Mouse (Mus musculus) intestine, embryonic 16.5 days (tissue): ENCODE measurements at regions not wholly inside any gene's neighbourhood (a gene's known extent, or its start where the extent isn't known, plus 50 kb on each side); places are given as distances from the start of the nearest gene placed in this dataset.

ENCODE experiments used
- ATAC-seq: fragments of 200-750 bp; cut with Nextera tagmentation; 2 replicates; pipeline ENCODE4 v1.8.0; 2017; ENCODE audit warnings: moderate TSS enrichment, moderate library complexity
- H3K27ac ChIP-seq: fragments of 300-500 bp; sonication (generic); 2 replicates; pipeline ENCODE4 v1.5.1; 2014; ENCODE audit warnings: mild to moderate bottlenecking, low read length
- H3K27me3 ChIP-seq: fragments of 300-500 bp; sonication (generic); replicated peaks from 2 replicates; pipeline ENCODE4 v1.6.1; 2014; ENCODE audit warnings: low read length, control low read depth, mixed read lengths; ENCODE audit not compliant: control insufficient read depth, insufficient read depth
- H3K36me3 ChIP-seq: fragments of 300-500 bp; sonication (generic); 2 replicates; pipeline ENCODE4 v1.6.1; 2014; ENCODE audit warnings: low read length, control low read depth; ENCODE audit not compliant: control insufficient read depth, insufficient read depth
- H3K4me1 ChIP-seq: fragments of 300-500 bp; sonication (generic); 2 replicates; pipeline ENCODE4 v1.6.1; 2014; ENCODE audit warnings: low read length, control low read depth, mixed read lengths; ENCODE audit not compliant: control insufficient read depth, insufficient read depth
- H3K4me2 ChIP-seq: fragments of 300-500 bp; sonication (generic); 2 replicates; pipeline ENCODE4 v1.6.1; 2014; ENCODE audit warnings: low read depth, low read length, control low read depth
- H3K4me3 ChIP-seq: fragments of 300-500 bp; sonication (generic); 2 replicates; pipeline ENCODE4 v1.5.1; 2014; ENCODE audit warnings: mild to moderate bottlenecking, low read length
- H3K9ac ChIP-seq: fragments of 300-500 bp; sonication (generic); 2 replicates; pipeline ENCODE4 v1.6.1; 2014; ENCODE audit warnings: low read depth, low read length
- H3K9me3 ChIP-seq: fragments of 300-500 bp; sonication (generic); 2 replicates; pipeline ENCODE4 v1.6.1; 2016; ENCODE audit warnings: low read length, control low read depth; ENCODE audit not compliant: control insufficient read depth
- WGBS: fragments of 180-500 bp; shearing (Covaris S2); extraction: QIAGEN DNeasy Blood & Tissue Kit; methylation state at CpG from one replicate; pipeline ENCODE4 v1.1.7; 2014; 5-methylcytosine and 5-hydroxymethylcytosine counted together

DNA sequence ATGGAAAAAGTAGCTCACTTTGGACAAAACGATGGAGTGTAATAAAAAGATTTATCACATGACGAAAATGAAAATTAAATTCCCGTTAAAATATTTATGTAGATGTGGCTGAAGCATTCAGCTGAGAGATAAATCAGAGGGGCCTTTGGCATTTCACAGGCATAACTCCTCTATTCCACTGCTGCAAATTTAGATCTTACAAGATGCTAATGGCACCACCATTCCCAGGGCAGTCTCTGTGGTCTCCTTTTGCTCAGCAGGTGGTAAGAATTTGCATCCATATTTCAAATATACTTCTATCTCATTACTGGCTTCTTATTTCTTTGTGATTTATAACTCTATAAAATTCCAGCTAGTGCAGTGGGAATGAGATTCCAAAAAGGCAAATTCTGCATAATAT lies 581.5 kb upstream of the Rag2 start:
- H3K4me2 ChIP-seq: no peak overlapping the region
- no peak overlapping the region for H3K9ac ChIP-seq
- no peaks in the 10 kb centered on the region for H3K27me3 ChIP-seq
- no peaks in the 10 kb centered on the region for H3K4me1 ChIP-seq
- no peaks in the 10 kb centered on the region for H3K36me3 ChIP-seq
- ATAC-seq: no peak
- no peaks in the 10 kb centered on the region for H3K9me3 ChIP-seq
- H3K27ac ChIP-seq: no peak overlapping the region
- WGBS: 69% methylated on average over 3 of the region's 3 CpGs
- no peak overlapping the region for H3K4me3 ChIP-seq

DNA sequence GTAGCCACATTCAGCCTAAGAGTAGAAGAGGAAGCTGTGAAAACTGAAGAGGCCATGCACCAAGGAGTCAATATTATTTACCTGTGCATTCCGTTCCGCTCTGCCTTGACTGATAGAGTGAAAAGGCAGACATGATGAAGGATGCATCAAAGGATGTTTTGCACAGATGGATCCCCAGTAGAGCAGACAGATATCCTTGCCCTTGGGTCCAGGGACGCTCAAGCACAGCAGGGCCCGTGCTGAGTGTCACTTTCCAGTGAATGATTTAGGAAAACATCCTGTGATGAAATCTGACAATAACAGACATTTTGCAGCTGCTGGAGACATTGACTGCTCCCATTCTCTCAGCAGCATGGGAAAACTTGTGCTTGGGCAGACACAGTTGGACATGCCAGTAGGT lies 561.6 kb upstream of the Rag2 start:
- H3K27me3 ChIP-seq: no peaks in the 10 kb centered on the region
- no peaks in the 10 kb centered on the region for H3K36me3 ChIP-seq
- WGBS: 77% methylated on average over 4 of the region's 4 CpGs
- no peak for ATAC-seq
- no peaks in the 10 kb centered on the region for H3K4me1 ChIP-seq
- no peak overlapping the region for H3K4me2 ChIP-seq
- no peaks in the 10 kb centered on the region for H3K9me3 ChIP-seq
- H3K4me3 ChIP-seq: no peak overlapping the region
- no peak overlapping the region for H3K27ac ChIP-seq
- no peak overlapping the region for H3K9ac ChIP-seq

- Histone ChIP-seq H3K27me3 (no peaks in the 10 kb centered on the region), H3K9me3 (no peaks in the 10 kb centered on the region), H3K27ac (no peak overlapping the region), H3K4me1 (no peaks in the 10 kb centered on the region), H3K4me3 (no peak overlapping the region), H3K36me3 (no peaks in the 10 kb centered on the region), H3K4me2 (no peak overlapping the region), H3K9ac (no peak overlapping the region)
- no peak for ATAC-seq
These were observed 549.5 kb upstream of the Rag2 start for GRCm38 (mm10) chr2:101074990-101075389.

DNA sequence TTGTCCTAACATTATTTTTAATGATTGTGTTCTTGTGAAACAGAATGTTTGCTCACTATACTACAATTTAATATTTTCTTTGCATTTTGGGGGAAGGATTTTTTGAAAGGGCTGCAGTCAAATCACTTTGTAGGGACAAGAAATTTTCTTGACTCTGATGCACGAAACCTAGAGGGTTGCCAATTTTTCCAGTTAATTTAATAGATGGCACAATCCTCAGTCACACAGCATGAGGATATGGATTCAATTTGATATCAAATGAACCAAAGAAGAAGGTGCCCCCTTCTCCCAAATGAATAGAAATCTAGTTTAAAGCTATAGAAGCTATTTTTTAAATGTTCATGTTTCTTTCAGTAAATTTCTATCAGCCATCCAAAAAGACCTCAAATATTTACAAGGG lies 544.3 kb upstream of the Rag2 start:
- ATAC-seq: no peak
- WGBS: 68% methylated on average over 1 of the region's 1 CpGs

DNA sequence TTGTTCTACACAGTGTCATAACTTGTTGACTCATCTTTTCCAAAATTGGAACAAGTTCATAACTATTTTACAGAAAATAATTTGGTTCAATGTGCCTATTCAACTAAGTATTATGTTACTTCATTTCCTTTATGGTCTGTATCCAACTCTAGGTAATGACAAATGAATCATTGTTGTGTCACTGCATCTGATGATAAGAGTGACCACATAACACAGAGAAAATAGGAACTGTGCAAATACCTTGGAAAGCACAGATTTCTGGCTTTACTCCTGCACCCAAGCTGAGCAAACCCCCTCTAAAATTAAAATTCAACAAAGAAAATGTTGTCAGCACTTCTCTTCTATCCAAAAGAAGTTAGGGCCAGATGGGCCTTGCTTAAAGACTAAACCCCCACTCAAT lies 540.7 kb upstream of the Rag2 start:
- H3K9ac ChIP-seq: no peak overlapping the region
- no peaks in the 10 kb centered on the region for H3K36me3 ChIP-seq
- no peak overlapping the region for H3K4me2 ChIP-seq
- no peak overlapping the region for H3K4me3 ChIP-seq
- no peaks in the 10 kb centered on the region for H3K4me1 ChIP-seq
- no peaks in the 10 kb centered on the region for H3K27me3 ChIP-seq
- ATAC-seq: no peak
- no peak overlapping the region for H3K27ac ChIP-seq
- H3K9me3 ChIP-seq: no peaks in the 10 kb centered on the region

More for the DNA sequence above, 544.3 kb upstream of the Rag2 start:
- Histone ChIP-seq H3K9ac (no peak overlapping the region), H3K27me3 (no peaks in the 10 kb centered on the region), H3K9me3 (no peaks in the 10 kb centered on the region), H3K36me3 (no peaks in the 10 kb centered on the region), H3K4me1 (no peaks in the 10 kb centered on the region), H3K4me3 (no peak overlapping the region), H3K27ac (no peak overlapping the region), H3K4me2 (no peak overlapping the region)

GRCm38 (mm10) chr2:101084648-101085047 lies 539.9 kb upstream of the Rag2 start:
- 92% methylated on average over 1 of the region's 1 CpGs for WGBS
- Histone ChIP-seq H3K27ac (no peak overlapping the region), H3K4me2 (no peak overlapping the region), H3K27me3 (no peaks in the 10 kb centered on the region), H3K9me3 (no peaks in the 10 kb centered on the region), H3K4me3 (no peak overlapping the region), H3K36me3 (no peaks in the 10 kb centered on the region), H3K9ac (no peak overlapping the region), H3K4me1 (no peaks in the 10 kb centered on the region)
- no peak for ATAC-seq

DNA sequence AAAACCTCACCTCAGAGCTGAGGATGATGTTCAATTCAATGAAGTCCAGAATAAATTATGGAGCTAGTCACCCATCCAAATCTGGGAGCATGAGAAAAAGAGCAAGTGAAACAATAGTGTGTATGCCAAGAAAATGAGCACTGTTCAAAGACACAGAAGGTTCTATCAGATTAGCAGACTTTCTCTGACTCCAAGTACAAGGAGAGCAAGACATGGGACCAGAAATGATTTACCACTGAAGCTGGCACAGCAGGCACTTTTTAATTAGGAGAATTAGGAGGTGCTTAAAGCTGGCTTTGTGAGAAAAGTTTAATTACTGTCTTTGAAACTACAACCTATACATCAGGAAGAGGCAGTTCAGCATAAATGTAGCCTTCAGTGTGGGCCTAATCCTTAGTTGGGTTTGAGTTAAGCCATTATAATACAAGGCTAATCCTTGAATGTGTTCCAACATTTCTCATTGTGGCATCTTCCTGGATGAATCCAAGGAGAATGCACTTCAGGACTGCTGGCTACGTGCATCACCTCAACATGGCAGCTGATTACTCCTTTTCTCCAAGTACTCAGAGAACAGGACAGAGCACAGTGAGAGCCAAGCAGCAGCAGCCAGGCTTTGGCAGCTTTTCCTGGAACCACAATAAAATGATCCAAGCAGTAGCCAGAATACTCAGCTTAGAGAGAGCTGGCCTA lies 517.2 kb upstream of the Rag2 start:
- H3K9me3 ChIP-seq: no peaks in the 10 kb centered on the region
- no peaks in the 10 kb centered on the region for H3K4me1 ChIP-seq
- H3K4me2 ChIP-seq: no peak overlapping the region
- WGBS: 78% methylated on average over 1 of the region's 1 CpGs
- H3K27me3 ChIP-seq: no peaks in the 10 kb centered on the region
- H3K4me3 ChIP-seq: no peak overlapping the region
- H3K9ac ChIP-seq: no peak overlapping the region
- no peak overlapping the region for H3K27ac ChIP-seq
- H3K36me3 ChIP-seq: no peaks in the 10 kb centered on the region
- ATAC-seq: no peak

DNA sequence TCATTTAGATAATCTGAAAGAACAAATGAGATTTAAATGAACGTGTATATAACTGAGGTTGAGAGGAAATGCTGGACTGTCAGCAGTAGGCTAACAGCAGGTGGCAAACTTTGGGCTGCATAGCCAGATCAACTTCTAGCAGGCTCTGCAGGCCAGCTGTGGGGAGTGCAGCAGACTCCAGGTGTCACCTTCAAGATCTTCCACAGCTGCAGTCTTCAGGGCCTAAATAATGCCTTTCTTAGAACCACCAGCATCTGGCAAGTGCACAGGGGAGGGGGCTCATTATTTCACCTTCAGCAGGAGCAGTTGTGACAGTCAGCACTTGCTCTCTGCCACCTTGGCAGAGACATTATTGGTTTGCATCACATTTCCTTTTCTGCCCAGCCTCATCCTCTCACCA lies 487.7 kb upstream of the Rag2 start:
- H3K9me3 ChIP-seq: no peaks in the 10 kb centered on the region
- WGBS: 25% methylated on average over 1 of the region's 1 CpGs

GRCm38 (mm10) chr2:101139931-101140330 lies 484.6 kb upstream of the Rag2 start:
- WGBS: 93% methylated on average over 1 of the region's 1 CpGs
- H3K4me2 ChIP-seq: no peak overlapping the region

More for the DNA sequence above, 487.7 kb upstream of the Rag2 start:
- Histone ChIP-seq H3K4me1 (no peaks in the 10 kb centered on the region), H3K4me2 (no peak overlapping the region), H3K9ac (no peak overlapping the region), H3K27me3 (no peaks in the 10 kb centered on the region), H3K36me3 (no peaks in the 10 kb centered on the region), H3K4me3 (no peak overlapping the region), H3K27ac (no peak overlapping the region)
- no peak for ATAC-seq

DNA sequence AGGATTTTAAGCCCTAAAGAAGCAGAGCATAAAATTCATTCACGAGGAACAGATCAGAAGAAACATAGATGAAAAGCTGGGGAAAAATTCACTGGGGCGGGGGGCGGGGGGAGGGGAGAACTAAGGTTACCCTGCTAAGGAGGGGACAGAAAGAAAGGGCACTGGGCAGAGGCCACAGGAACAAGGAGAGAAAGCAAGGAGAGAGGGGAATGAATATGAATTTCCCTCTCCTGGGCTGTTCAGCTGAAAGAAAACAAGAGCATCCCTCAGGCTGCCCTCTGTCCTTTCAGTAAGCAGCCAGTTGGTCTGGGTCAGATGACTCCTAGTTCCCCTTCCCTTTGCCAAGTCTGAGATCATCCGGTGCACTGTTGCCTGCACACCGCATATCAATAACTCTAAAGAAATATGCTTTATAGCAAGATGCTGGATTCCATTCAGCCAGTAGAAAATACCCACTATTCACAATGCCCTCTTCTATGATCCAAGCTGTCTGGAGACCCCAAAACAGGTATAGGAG lies 467.7 kb upstream of the Rag2 start:
- WGBS: 66% methylated on average over 5 of the region's 5 CpGs
- ATAC-seq: no peak

More at GRCm38 (mm10) chr2:101139931-101140330, 484.6 kb upstream of the Rag2 start:
- Histone ChIP-seq H3K27me3 (no peaks in the 10 kb centered on the region), H3K9me3 (no peaks in the 10 kb centered on the region), H3K36me3 (no peaks in the 10 kb centered on the region), H3K4me1 (no peaks in the 10 kb centered on the region), H3K27ac (no peak overlapping the region), H3K4me3 (no peak overlapping the region), H3K9ac (no peak overlapping the region)
- ATAC-seq: no peak

More for the DNA sequence above, 467.7 kb upstream of the Rag2 start:
- no peak overlapping the region for H3K27ac ChIP-seq
- H3K4me2 ChIP-seq: no peak overlapping the region
- H3K36me3 ChIP-seq: no peaks in the 10 kb centered on the region
- no peak overlapping the region for H3K4me3 ChIP-seq
- no peaks in the 10 kb centered on the region for H3K4me1 ChIP-seq
- H3K9ac ChIP-seq: no peak overlapping the region
- H3K27me3 ChIP-seq: no peaks in the 10 kb centered on the region
- H3K9me3 ChIP-seq: no peaks in the 10 kb centered on the region
